Mouse (Mus musculus): ENCODE data around the gene Cfap44. TPM values are rescaled to one million over a fixed set of nuclear protein-coding genes. Genes with fewer than 3 reads are reported as not detected.

Cfap44 gene
- total RNA-seq, 4 experiments from 2014 or later, result 3.4 to 7.4 (median 5.8) TPM

- no peak for DNase-seq (ENCODE audit: low spot score in 2 of 2)
These were observed 135.6 kb downstream of the Cfap44 start for GRCm38 (mm10) chr16:44530191-44530590.

GRCm38 (mm10) chr16:44530829-44531228, 136.2 kb downstream of the Cfap44 start:
- DNase-seq (ENCODE audit: low spot score in 2 of 2), result no peak

GRCm38 (mm10) chr16:44531239-44531797, 136.7 kb downstream of the Cfap44 start:
- no peak for DNase-seq (ENCODE audit: low spot score in 2 of 2)

Other genes starting within 250 kb of the Cfap44 start
- 10 to 100 TPM; 31.2 to 37.7 (median 33.9) TPM for gene Usf3, start 221.6 kb upstream of the Cfap44 start, total RNA-seq (2022)
- gene Sidt1, start 61.6 kb upstream of the Cfap44 start, total RNA-seq (2022), result 10 to 100 TPM; 30.7 to 36.5 (median 32.2) TPM
- 10 to 100 TPM; 16.4 to 20.2 (median 18.3) TPM for gene Spice1, start 47.7 kb upstream of the Cfap44 start, total RNA-seq (2022)
- 10 to 100 TPM; 13.9 to 16.8 (median 15.3) TPM for gene Boc, start 164.1 kb downstream of the Cfap44 start, total RNA-seq (2022)

Measured in left cerebral cortex, adult 8-10 months (tissue).